Mouse (Mus musculus): ENCODE data around the gene Gys2.

- TF ChIP-seq POLR2A (IDR thresholded peaks at IDR 0.05; ENCODE audit: borderline replicate concordance, control insufficient read depth, low read depth, low read length) (no peak), CTCF (IDR thresholded peaks at IDR 0.05; ENCODE audit: control insufficient read depth, insufficient read depth, low read length) (0 out of 2 replicates have a peak, but pooled peaks have one; percentile 11)
Observed at GRCm38 (mm10) chr6:142469602-142470001, 3.3 kb downstream of the Gys2 start.

Measured in bone marrow, adult 2 months (tissue).